Mouse (Mus musculus): Measurements from ENCODE around the gene Ubtfl1. TPM values are rescaled to one million over a fixed set of nuclear protein-coding genes. Genes with fewer than 3 reads are reported as not detected.

Ubtfl1 gene
- not detected in 2 replicates for polyA plus RNA-seq (2012; ENCODE audit: low replicate concordance)

DNA sequence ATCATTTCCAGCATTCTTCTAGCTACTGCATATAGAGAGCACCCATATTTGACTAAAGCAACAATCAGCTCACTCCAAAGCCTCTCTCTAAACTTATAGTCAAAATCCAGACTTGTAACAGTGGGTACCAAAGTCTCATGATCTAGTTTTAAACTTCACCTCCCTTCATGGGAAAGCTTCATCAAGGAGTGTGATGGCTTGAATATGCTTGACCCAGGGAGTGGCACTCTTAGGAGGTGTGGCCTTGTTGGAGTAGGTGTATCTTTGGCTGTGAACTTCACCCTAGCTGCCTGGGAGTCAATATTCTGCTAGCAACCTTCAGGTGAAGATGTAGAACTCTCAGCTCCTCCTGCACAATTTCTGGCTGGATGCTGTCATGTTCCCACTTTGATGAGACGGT, at the start of gene Ubtfl1:
Ubtfl1 (plus strand) TSS at position 301 of the 400 bp plus-strand sequence.

DNA sequence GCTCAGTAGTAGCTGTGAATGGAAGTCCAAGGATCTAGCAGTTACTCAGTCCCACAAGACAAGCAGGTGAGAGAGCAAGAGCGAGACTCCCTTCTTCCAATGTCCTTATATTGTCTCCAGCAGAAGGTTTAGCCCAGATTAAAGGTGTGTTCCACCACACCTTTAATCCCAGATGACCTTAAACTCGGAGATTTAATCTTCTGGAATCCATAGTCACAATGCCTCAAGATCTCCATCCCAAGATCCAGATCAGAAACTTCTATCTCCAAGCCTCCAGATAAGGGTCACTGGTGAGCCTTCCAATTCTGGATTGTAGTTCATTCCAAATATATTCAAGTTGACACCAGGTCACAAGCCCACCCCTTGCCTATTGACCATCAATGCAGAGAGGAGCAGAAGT, 1.3 kb upstream of the Ubtfl1 start, which contains the start of gene Naalad2:
Naalad2 (minus strand) TSS at position 101 of the 400 bp plus-strand sequence.

DNA sequence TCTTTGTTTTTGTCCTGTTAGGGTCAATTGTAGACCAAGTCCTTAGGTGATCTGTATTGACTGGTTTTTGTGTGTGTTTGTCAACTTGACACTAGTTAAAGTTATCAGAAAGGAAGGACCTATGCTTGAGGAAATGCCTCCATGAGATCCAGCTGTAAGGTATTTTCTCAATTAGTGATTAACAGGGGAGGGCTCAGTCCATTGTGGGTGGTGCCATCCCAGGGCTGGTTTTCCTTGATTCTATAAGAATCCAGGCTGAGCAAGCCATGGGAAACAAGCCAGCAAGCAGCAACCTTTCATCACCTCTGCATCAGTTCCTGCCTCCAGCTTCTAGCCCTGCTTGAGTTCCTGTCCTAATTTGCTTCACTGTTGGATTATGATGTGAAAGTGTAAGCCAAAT, 26.1 kb downstream of the Ubtfl1 start, which contains the start of gene Mbd3l2:
Mbd3l2 (plus strand) TSS at position 301 of the 400 bp plus-strand sequence.

Other genes starting within 250 kb of the Ubtfl1 start
- gene Chordc1, start 112.3 kb upstream of the Ubtfl1 start, polyA plus RNA-seq (2012; ENCODE audit: low replicate concordance) = 0.53 and 3.3 TPM in 2 replicates
- gene Naalad2, start 1.4 kb upstream of the Ubtfl1 start, polyA plus RNA-seq (2012; ENCODE audit: low replicate concordance) = not detected in 2 replicates
- not detected in 2 replicates for gene Mbd3l2, start 26.2 kb downstream of the Ubtfl1 start, polyA plus RNA-seq (2012; ENCODE audit: low replicate concordance)
- 0.37 and 0.57 TPM in 2 replicates for gene Zfp558, start 73.8 kb downstream of the Ubtfl1 start, polyA plus RNA-seq (2012; ENCODE audit: low replicate concordance)
- gene Mbd3l1, start 73.9 kb downstream of the Ubtfl1 start, polyA plus RNA-seq (2012; ENCODE audit: low replicate concordance) = not detected in 2 replicates

All from hematopoietic multipotent progenitor cell, adult 10-12 weeks (in vitro differentiated cells).